Mouse (Mus musculus): ENCODE measurements around the gene Calcoco1. TPM values are rescaled to one million over a fixed set of nuclear protein-coding genes. Genes with fewer than 3 reads are reported as not detected.

Gene Calcoco1
- polyA plus RNA-seq (2014; fragmentation: Illumina TruSeq; extraction: RNeasy Lipid Tissue Mini Kit (QIAGEN cat#74804); ENCODE audit: low read depth, low replicate concordance) = 23.1 TPM

GRCm38 (mm10) chr15:102721980-102722475 lies at the start of gene Calcoco1:
TSS of gene Calcoco1 (minus strand) at chr15:102722178.

GRCm38 (mm10) chr15:102672215-102673071 lies 49.5 kb downstream of the Calcoco1 start, which contains the start of gene Atp5g2:
TSS of gene Atp5g2 (minus strand) at chr15:102672352.

Other genes with a start within 250 kb of the Calcoco1 start
- gene Gm10337, start 218.5 kb downstream of the Calcoco1 start, polyA plus RNA-seq (2014; fragmentation: Illumina TruSeq; extraction: RNeasy Lipid Tissue Mini Kit (QIAGEN cat#74804); ENCODE audit: low read depth, low replicate concordance) = not detected
- 1.4 TPM for gene Map3k12, start 205.1 kb downstream of the Calcoco1 start, polyA plus RNA-seq (2014; fragmentation: Illumina TruSeq; extraction: RNeasy Lipid Tissue Mini Kit (QIAGEN cat#74804); ENCODE audit: low read depth, low replicate concordance)
- 7.4 TPM for gene Tarbp2, start 204.0 kb downstream of the Calcoco1 start, polyA plus RNA-seq (2014; fragmentation: Illumina TruSeq; extraction: RNeasy Lipid Tissue Mini Kit (QIAGEN cat#74804); ENCODE audit: low read depth, low replicate concordance)
- gene Npff, start 197.2 kb downstream of the Calcoco1 start, polyA plus RNA-seq (2014; fragmentation: Illumina TruSeq; extraction: RNeasy Lipid Tissue Mini Kit (QIAGEN cat#74804); ENCODE audit: low read depth, low replicate concordance) = not detected
- gene Gm28047, start 97.1 kb downstream of the Calcoco1 start, polyA plus RNA-seq (2014; fragmentation: Illumina TruSeq; extraction: RNeasy Lipid Tissue Mini Kit (QIAGEN cat#74804); ENCODE audit: low read depth, low replicate concordance) = not detected
- 21.2 TPM for gene Atf7, start 96.7 kb downstream of the Calcoco1 start, polyA plus RNA-seq (2014; fragmentation: Illumina TruSeq; extraction: RNeasy Lipid Tissue Mini Kit (QIAGEN cat#74804); ENCODE audit: low read depth, low replicate concordance)
- 5.0 TPM for gene Atp5g2, start 49.8 kb downstream of the Calcoco1 start, polyA plus RNA-seq (2014; fragmentation: Illumina TruSeq; extraction: RNeasy Lipid Tissue Mini Kit (QIAGEN cat#74804); ENCODE audit: low read depth, low replicate concordance)
- gene Hoxc13, start 198.9 kb upstream of the Calcoco1 start, polyA plus RNA-seq (2014; fragmentation: Illumina TruSeq; extraction: RNeasy Lipid Tissue Mini Kit (QIAGEN cat#74804); ENCODE audit: low read depth, low replicate concordance) = not detected
- not detected for gene Hoxc12, start 214.6 kb upstream of the Calcoco1 start, polyA plus RNA-seq (2014; fragmentation: Illumina TruSeq; extraction: RNeasy Lipid Tissue Mini Kit (QIAGEN cat#74804); ENCODE audit: low read depth, low replicate concordance)
- not detected for gene Hoxc11, start 232.2 kb upstream of the Calcoco1 start, polyA plus RNA-seq (2014; fragmentation: Illumina TruSeq; extraction: RNeasy Lipid Tissue Mini Kit (QIAGEN cat#74804); ENCODE audit: low read depth, low replicate concordance)
- gene Hoxc10, start 244.6 kb upstream of the Calcoco1 start, polyA plus RNA-seq (2014; fragmentation: Illumina TruSeq; extraction: RNeasy Lipid Tissue Mini Kit (QIAGEN cat#74804); ENCODE audit: low read depth, low replicate concordance) = 0.35 TPM
- gene Hoxc5, start 245.3 kb upstream of the Calcoco1 start, polyA plus RNA-seq (2014; fragmentation: Illumina TruSeq; extraction: RNeasy Lipid Tissue Mini Kit (QIAGEN cat#74804); ENCODE audit: low read depth, low replicate concordance) = 0.39 TPM

All from testis, adult 10 weeks (tissue).